Mouse (Mus musculus) ES-CJ7 (cell line): ENCODE data around the gene Fbxo21.

Source experiments
- DNase-seq: peaks from one replicate; pipeline ENCODE4 v3.0.0; 2011; ENCODE audit warnings: low read depth, low spot score

The Fbxo21 gene

GRCm38 (mm10) chr5:117979082-117979481 lies 2.6 kb downstream of the Fbxo21 start:
- no peak for DNase-seq

GRCm38 (mm10) chr5:117980921-117981320 lies 4.4 kb downstream of the Fbxo21 start:
- DNase-seq, result no peak

DNA sequence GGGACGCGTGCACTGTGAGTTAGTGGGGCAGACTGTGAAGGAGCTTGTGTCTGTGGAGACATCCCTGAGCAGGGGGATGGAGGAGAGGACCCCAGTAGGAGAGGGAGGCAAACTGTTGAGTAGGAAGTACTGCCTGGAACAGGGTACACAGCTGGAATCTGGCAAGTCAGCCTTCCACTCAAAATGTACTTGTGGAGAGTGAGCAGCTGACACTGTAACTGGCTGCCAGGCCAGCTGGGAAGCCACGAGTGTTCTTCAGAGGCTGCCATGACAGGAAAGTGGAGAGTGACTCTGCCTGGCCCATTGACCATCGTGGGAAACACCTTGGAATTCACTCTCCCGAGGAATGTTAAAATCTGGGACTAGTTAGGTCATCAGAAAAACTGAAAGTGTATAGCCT lies 5.4 kb downstream of the Fbxo21 start:
- DNase-seq, result no peak

DNA sequence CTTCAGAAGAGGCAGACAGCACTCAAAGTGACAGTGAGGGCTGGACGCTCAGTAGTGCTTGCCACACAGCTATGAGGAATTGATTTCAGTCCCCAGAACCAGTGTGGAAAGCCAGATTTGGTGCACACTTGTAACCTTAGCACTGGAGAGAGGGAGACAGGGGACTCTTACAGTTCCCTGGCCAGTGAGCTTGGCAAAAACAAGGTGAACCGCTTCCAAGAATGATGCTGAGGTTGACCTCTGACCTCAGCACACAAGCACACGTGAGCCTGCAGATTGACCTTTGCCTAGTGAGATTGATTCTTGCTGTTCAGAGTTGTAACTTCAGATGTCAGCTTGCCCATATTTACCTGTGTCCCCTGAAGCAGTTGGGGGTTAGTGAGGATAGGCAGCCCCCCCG lies 9.8 kb downstream of the Fbxo21 start:
- DNase-seq, result no peak

DNA sequence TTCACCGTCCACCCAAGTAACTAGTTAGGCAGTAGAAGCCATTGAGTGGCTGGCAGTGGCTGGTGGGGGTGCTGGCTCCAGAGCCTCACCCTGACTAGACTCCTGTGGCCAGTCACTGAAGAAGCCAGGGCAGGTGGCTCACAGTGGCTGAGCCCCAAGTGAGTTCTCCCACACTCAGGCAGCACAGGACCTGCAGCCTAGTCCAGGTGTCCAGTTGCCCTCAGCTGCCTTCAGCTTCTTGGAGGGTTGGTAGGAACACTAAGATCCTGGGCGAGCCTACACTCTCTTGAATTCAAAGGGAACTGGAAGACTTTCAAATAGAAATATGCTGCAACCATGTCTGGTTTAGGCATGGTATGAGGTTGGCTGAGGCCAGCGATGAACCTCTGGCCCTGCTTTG lies 11.4 kb downstream of the Fbxo21 start:
- DNase-seq, result no peak

GRCm38 (mm10) chr5:117988367-117988766 lies 11.8 kb downstream of the Fbxo21 start:
- DNase-seq, result no peak

DNA sequence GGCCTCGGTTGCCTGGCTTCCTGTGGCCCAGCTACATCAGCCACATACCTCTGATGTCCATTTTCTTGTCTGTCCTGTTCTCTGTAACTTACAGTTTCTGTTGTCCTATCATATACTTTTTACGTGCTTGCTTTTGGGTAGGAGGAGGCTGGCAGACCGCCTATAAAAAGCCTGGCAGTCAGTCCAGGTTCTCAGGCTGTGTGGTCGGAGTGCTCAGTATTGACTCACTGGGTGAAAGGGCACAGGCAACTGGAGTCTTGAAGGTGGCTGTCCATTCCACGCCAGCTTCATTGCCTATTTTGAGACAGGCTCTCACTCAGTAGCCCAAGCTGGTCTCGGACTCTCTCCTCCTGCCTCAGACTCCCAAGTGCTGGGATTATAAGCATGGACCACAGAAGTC lies 13.2 kb downstream of the Fbxo21 start:
- DNase-seq, result no peak

DNA sequence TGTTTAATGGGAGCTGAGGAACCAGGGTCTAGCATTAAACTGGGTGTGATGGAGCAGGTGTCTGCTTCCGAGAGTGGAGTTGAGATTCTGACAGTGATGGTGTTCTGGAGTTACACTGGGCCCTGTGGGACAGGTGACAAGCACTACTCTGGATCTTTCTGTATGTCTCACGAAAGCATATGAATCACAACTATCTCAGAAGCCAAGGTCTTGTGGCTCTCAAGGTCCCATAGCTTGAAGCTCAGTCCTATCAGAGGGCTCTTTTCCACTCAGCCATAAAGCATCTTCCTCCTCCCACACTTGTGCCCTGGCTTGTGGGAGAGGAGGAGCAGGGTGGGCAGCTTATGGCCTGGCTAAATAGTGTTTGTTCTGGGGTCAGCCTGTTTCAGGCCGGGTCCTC lies 14.4 kb downstream of the Fbxo21 start:
- DNase-seq, result no peak

DNA sequence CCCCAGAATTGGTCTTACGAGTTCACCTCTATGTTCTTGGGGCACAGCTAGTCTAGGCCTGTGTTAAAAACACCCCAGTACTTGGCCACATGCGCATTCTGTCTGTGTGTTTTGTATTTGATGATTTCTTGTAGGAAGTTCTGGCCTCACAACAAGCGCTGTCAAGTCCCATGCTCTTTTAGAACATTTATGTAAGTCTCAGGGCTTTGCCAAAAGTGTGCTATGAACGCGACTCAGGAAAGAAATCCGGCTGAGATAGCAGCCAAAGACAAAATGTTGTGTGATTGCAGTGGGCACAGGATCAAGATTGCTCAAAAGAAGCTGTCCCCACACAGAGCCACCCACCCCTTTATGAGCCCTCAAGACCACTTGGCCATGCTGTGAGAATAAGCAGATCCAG lies 17.0 kb downstream of the Fbxo21 start:
- DNase-seq, result no peak

DNA sequence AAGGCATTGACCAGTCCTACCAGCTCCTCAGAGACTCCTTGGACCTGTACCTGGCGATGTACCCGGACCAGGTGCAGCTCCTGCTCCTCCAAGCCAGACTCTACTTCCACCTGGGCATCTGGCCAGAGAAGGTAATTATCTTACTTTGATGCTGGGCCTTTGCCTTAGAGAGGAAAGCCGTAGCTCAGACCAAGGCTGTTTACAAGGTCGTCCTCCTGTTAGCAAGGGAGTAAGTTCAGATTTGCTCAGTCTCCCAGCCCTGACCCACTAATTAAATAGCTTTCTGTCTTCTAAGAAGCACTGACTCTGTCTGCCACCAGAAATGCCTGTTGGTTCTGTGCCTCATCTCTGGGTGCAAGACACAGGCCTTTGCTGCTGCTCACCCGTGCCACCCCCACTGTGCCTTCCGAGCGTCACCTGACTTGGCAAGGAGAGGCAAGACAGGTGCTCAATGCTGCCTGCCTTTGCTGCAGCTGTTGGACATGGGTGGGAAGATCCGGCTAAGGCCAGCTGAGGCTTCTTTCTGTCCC lies 18.9 kb downstream of the Fbxo21 start:
- DNase-seq, result no peak

- DNase-seq, result no peak
Measured at GRCm38 (mm10) chr5:117995911-117996310, 19.4 kb downstream of the Fbxo21 start.

DNA sequence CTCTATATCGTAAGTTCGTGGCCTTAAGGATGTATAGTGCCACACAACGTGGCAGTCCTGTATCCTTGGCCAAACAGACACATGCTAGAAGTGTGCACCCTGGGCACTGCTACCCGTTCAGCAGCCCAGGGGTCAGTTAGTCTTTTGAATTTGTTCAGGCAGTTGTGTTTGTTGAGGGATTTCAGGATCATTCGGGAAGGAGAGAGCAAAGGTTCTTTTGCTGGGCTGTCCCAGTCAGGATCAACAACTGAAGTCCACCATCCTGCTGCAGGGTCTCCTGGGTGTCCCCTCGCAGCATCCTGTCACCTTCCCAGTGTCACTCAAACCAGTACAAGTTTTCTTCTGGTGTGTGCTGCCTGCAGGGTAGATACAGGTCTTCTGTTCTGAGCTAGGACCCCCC lies 20.1 kb downstream of the Fbxo21 start:
- no peak for DNase-seq

DNA sequence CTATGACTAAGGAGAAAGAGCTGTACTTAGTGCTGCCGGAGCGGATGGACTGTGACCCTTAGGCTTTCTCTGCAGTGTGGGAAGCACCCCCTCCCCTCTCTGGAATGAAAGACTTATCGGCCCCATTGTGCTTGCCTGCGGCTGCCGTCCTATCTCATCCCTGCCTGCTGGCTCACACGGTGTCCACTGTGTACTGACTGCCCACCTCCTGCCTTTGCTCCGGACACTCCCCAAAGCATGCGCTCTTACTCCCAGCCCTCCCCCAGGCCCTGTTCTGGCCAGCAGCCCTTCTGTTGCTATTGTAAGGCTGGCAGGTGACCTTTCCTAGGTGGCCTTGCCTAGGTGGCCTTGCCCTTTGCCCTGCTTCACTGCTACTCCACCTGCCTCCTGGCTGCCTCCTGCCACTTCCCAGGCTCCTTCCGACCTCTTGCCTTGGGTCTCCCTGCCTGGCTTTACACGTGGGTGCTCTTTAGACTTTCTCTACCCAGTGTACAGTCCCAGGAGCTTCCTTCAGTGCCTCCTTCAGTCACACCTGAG lies 21.0 kb downstream of the Fbxo21 start:
- DNase-seq, result no peak

GRCm38 (mm10) chr5:117999061-117999460 lies 22.5 kb downstream of the Fbxo21 start:
- no peak for DNase-seq

GRCm38 (mm10) chr5:117999584-117999983 lies 23.1 kb downstream of the Fbxo21 start:
- DNase-seq, result no peak

DNA sequence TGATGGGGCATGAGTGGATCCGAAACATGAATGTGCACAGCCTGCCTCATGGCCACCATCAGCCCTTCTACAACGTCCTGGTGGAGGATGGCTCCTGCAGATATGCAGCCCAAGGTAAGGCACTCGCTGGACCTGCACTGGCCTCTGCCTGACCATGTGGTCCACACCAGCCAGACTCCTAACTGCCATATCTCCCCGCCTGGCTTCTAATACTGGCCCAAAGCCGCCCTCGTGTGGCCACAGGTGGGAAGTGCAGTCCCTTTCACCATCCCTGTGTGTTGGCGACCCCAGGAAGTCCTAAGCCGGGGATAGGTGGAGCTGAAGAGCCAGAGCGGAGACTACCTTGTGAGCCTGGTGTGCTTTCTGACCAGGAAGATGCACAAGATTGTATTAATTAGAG lies 25.5 kb downstream of the Fbxo21 start:
- DNase-seq, result peak; percentile 72

DNA sequence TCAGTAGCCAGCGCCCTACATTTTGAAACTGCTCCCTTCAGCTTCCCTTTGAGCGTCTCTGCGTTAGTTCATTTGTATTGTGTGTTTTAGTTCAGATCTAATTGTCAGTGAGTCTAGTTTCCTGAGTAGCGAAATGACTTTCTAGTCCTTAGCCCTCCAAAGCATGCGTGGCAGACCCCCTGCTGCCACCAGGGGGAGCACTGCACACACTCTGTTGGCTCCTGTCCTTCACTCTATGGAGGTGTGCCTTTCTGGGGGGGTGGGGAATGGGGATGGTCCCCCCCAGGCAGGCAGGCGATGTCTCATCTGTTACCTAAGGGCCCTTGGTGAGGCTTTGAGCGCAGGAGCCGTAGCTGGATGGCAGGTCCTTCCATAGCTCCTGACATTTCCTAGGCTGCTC lies 28.1 kb downstream of the Fbxo21 start:
- peak; percentile 55 for DNase-seq

DNA sequence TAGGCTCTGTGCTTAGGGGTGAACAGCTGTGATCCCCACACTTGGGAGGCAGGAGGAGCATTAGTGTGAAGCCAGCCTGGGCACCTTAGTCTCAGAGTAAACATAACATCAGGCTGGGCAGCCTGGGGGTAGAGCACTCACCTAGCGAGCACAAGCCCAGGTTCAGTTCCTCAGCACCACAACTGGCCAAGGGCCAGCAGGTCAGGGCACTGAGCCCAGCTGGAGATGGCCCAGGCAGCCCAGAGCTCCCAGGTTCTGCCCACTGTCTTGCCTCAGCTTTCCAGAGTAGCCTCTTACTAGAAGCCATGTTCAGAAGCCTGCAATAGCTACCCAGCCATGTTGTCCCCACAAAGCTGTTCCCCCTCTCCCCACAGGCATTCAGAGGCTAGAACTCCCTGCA lies 29.2 kb downstream of the Fbxo21 start:
- no peak for DNase-seq

GRCm38 (mm10) chr5:118008344-118008743 lies 31.8 kb downstream of the Fbxo21 start:
- DNase-seq, result no peak

GRCm38 (mm10) chr5:118010872-118011271 lies 34.3 kb downstream of the Fbxo21 start:
- no peak for DNase-seq

GRCm38 (mm10) chr5:118011796-118012195 lies 35.3 kb downstream of the Fbxo21 start:
- no peak for DNase-seq

DNA sequence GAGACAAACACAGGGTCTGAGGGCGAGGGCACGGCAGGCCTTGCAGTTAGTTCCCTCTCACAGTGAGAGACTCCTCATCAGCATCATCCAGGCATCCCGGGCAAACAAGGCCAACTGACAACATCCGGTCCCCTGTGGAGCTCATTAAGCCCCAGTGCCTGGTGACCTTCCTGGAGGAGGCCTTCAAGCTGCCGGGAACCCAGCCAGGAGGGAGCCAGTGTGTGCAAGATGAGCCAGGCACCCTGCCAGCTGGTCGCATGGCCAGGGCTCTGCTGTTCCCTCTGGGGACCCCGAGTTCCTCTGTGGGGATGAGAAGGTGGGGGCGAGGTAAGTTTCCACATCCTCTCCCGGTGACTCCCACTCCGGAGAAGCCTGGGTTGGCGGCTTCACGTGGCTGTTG lies 38.5 kb downstream of the Fbxo21 start:
- peak; percentile 71 for DNase-seq

DNA sequence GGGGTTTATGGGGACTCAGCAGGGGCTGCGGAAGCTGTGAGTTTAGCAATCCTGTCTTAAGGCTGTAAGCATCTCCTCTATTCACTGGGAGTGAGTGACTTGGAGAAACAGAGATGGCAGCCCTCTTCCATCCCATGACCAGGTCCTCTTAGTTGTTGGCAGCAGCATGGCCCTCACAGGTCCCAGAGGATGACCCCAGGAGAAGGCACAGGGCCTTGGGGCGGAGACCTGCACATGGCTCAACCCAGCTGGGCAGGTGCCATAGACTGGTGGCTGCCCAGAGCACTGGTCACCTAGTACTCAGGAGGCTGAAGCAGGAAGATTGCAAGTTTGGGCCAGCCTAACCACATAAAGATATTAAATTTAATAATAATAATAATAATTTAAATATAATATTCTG lies 39.1 kb downstream of the Fbxo21 start:
- DNase-seq, result no peak

DNA sequence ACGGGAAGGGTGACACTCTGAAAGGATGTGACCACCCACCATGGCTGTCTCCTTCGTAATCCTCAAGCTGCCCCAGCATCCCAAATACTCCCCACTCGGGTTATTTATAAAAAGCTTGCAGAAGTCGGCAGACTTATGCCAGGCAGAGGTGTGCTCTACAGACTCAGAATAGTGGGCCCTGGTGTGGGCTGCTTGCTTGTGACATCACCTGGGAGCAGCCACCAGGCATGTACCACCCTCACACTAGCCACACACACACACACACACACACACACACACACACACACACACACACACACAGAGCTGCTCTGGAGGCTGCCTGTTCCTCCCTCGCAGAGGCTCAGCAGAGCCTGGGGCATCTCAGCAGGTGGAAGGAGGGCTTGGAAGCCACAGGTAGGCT lies 41.0 kb downstream of the Fbxo21 start:
- DNase-seq, result no peak
